Mouse (Mus musculus): ENCODE data around the gene Supt4a. TPM values are rescaled to one million over a fixed set of nuclear protein-coding genes. Genes with fewer than 3 reads are reported as not detected.

The Supt4a gene
- polyA plus RNA-seq, 1 experiment: 43.3 TPM

GRCm38 (mm10) chr11:87730652-87731310 is 6.6 kb upstream of the Supt4a start:
- TF ChIP-seq CTCF (IDR thresholded peaks at IDR 0.05; ENCODE audit: extremely low read depth, insufficient read length, insufficient replicate concordance, low read depth, low read length): no peak
- TF ChIP-seq POLR2A (IDR thresholded peaks at IDR 0.05; ENCODE audit: low read depth, low read length): no peak
- Histone ChIP-seq H3K4me1 (ENCODE audit: control insufficient read depth, insufficient read depth, insufficient read length, low read length) (peaks cover 3% of the 10 kb centered on the region), H3K4me3 (ENCODE audit: low read depth, low read length) (no peak overlapping the region), H3K27ac (ENCODE audit: insufficient read depth, low read depth, low read length) (no peak overlapping the region), H3K27me3 (ENCODE audit: control insufficient read depth, insufficient read depth, low read length) (no peaks in the 10 kb centered on the region), H3K36me3 (ENCODE audit: control insufficient read depth, insufficient read depth, low read length) (peaks cover 47% of the 10 kb centered on the region)
- WGBS: 81% methylated on average over 10 of the region's 10 CpGs

- Histone ChIP-seq H3K27me3 (ENCODE audit: control insufficient read depth, insufficient read depth, low read length) (no peaks in the 10 kb centered on the region), H3K4me1 (ENCODE audit: control insufficient read depth, insufficient read depth, insufficient read length, low read length) (peaks cover 2% of the 10 kb centered on the region), H3K27ac (ENCODE audit: insufficient read depth, low read depth, low read length) (peak overlapping the region; percentile 37), H3K4me3 (ENCODE audit: low read depth, low read length) (peak overlapping the region; percentile 42), H3K36me3 (ENCODE audit: control insufficient read depth, insufficient read depth, low read length) (peaks cover 30% of the 10 kb centered on the region)
- 77% methylated on average over 5 of the region's 5 CpGs for WGBS
- TF ChIP-seq POLR2A (IDR thresholded peaks at IDR 0.05; ENCODE audit: low read depth, low read length) (no peak), CTCF (IDR thresholded peaks at IDR 0.05; ENCODE audit: extremely low read depth, insufficient read length, insufficient replicate concordance, low read depth, low read length) (no peak)
Observed at GRCm38 (mm10) chr11:87734346-87734745, 3.0 kb upstream of the Supt4a start.

- H3K36me3 ChIP-seq (ENCODE audit: control insufficient read depth, insufficient read depth, low read length): peaks cover 25% of the 10 kb centered on the region
- TF ChIP-seq POLR2A (IDR thresholded peaks at IDR 0.05; ENCODE audit: low read depth, low read length): no peak
- no peak for TF ChIP-seq CTCF (IDR thresholded peaks at IDR 0.05; ENCODE audit: extremely low read depth, insufficient read length, insufficient replicate concordance, low read depth, low read length)
- H3K27me3 ChIP-seq (ENCODE audit: control insufficient read depth, insufficient read depth, low read length): no peaks in the 10 kb centered on the region
- H3K4me3 ChIP-seq (ENCODE audit: low read depth, low read length): no peak overlapping the region
- peaks cover 2% of the 10 kb centered on the region for H3K4me1 ChIP-seq (ENCODE audit: control insufficient read depth, insufficient read depth, insufficient read length, low read length)
- no peak overlapping the region for H3K27ac ChIP-seq (ENCODE audit: insufficient read depth, low read depth, low read length)
- 36% methylated on average over 6 of the region's 6 CpGs for WGBS
Observed at GRCm38 (mm10) chr11:87735691-87736090, 1.7 kb upstream of the Supt4a start.

- Histone ChIP-seq H3K27me3 (ENCODE audit: control insufficient read depth, insufficient read depth, low read length) (no peaks in the 10 kb centered on the region), H3K4me3 (ENCODE audit: low read depth, low read length) (peak overlapping the region; percentile 79), H3K36me3 (ENCODE audit: control insufficient read depth, insufficient read depth, low read length) (peaks cover 15% of the 10 kb centered on the region), H3K4me1 (ENCODE audit: control insufficient read depth, insufficient read depth, insufficient read length, low read length) (peaks cover 2% of the 10 kb centered on the region), H3K27ac (ENCODE audit: insufficient read depth, low read depth, low read length) (peak overlapping the region; percentile 75)
- WGBS: under 1% methylated on average over 31 of the region's 31 CpGs
- no peak for TF ChIP-seq CTCF (IDR thresholded peaks at IDR 0.05; ENCODE audit: extremely low read depth, insufficient read length, insufficient replicate concordance, low read depth, low read length)
- no peak for TF ChIP-seq POLR2A (IDR thresholded peaks at IDR 0.05; ENCODE audit: low read depth, low read length)
Observed at GRCm38 (mm10) chr11:87736647-87737134, 661 bp upstream of the Supt4a start.

GRCm38 (mm10) chr11:87743691-87744090 is 6.3 kb downstream of the Supt4a start:
- Histone ChIP-seq H3K4me1 (ENCODE audit: control insufficient read depth, insufficient read depth, insufficient read length, low read length) (peaks cover 2% of the 10 kb centered on the region; the same call in 1 of the 2 replicates), H3K27ac (ENCODE audit: insufficient read depth, low read depth, low read length) (0 out of 2 replicates have a peak overlapping the region, but pooled peaks have one; percentile 55), H3K27me3 (ENCODE audit: control insufficient read depth, insufficient read depth, low read length) (no peaks in the 10 kb centered on the region), H3K36me3 (ENCODE audit: control insufficient read depth, insufficient read depth, low read length) (peaks cover 17% of the 10 kb centered on the region), H3K4me3 (ENCODE audit: low read depth, low read length) (no peak overlapping the region)
- WGBS: 94% methylated on average over 3 of the region's 3 CpGs
- TF ChIP-seq CTCF (IDR thresholded peaks at IDR 0.05; ENCODE audit: extremely low read depth, insufficient read length, insufficient replicate concordance, low read depth, low read length) (no peak), POLR2A (IDR thresholded peaks at IDR 0.05; ENCODE audit: low read depth, low read length) (no peak)

- Histone ChIP-seq H3K27me3 (ENCODE audit: control insufficient read depth, insufficient read depth, low read length) (no peaks in the 10 kb centered on the region), H3K36me3 (ENCODE audit: control insufficient read depth, insufficient read depth, low read length) (peaks cover 13% of the 10 kb centered on the region), H3K4me3 (ENCODE audit: low read depth, low read length) (peak overlapping the region; percentile 15), H3K27ac (ENCODE audit: insufficient read depth, low read depth, low read length) (peak overlapping the region; percentile 88), H3K4me1 (ENCODE audit: control insufficient read depth, insufficient read depth, insufficient read length, low read length) (peaks cover 2% of the 10 kb centered on the region; the same call in 1 of the 2 replicates)
- TF ChIP-seq CTCF (IDR thresholded peaks at IDR 0.05; ENCODE audit: extremely low read depth, insufficient read length, insufficient replicate concordance, low read depth, low read length): no peak
- TF ChIP-seq POLR2A (IDR thresholded peaks at IDR 0.05; ENCODE audit: low read depth, low read length): no peak; the same call in 1 of the 2 replicates
- WGBS: 67% methylated on average over 4 of the region's 4 CpGs
Observed at GRCm38 (mm10) chr11:87744964-87745363, 7.6 kb downstream of the Supt4a start.
